Mouse (Mus musculus): ENCODE data around the gene Cdh23.

DNA sequence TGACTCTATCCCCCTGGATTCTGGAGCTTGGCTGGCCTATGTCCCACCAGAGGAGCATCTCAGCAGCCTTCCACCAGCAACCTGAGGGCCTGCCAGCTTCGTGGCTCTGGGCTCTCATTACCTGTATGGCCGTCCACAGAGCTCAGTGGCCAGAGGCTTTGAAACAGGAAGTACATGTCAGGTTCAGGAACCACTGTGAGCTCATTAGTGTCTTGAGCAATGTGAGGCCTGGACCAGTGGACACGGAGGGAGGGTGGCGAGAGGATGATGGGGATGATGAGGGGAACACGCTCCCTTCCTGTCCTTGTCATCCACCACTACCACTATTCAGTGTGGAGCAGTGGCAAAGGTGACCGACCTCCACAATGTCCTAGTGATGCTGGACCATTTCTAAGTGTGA is 326.9 kb downstream of the Cdh23 start:
- no peak for TF ChIP-seq POLR2A (IDR thresholded peaks at IDR 0.05; ENCODE audit: borderline replicate concordance, extremely low read depth, insufficient read depth, insufficient read length, poor library complexity, severe bottlenecking)
- TF ChIP-seq CTCF (IDR thresholded peaks at IDR 0.05; ENCODE audit: borderline replicate concordance, extremely low read depth, insufficient read depth, insufficient read length), result no peak

Data from brain, embryonic 14.5 days (tissue).